Mouse (Mus musculus): ENCODE data around the gene Nos3. TPM values are rescaled to one million over a fixed set of nuclear protein-coding genes. Genes with fewer than 3 reads are reported as not detected.

Gene Nos3
- polyA plus RNA-seq, 1 experiment = 0.02 TPM

DNA sequence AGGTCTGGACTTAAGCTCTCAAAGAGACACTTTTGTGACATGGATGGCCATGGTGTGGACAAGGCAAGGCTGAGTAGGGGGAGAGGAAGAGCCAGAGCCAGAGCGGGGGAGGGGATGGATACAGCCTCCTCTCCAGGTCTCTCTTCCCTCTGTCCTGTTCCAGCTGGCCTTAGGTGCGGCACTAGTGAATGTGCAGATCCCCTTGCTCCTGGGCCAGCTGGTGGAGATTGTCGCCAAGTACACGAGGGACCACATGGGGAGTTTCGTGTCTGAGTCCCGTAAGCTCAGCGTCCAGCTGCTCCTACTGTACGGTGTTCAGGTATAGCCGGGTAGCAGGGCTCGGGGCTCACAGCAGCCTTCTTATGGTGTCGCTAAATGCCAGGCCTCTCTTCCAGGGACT lies 35.8 kb downstream of the Nos3 start:
- H3K4me1 ChIP-seq (ENCODE audit: control insufficient read depth) = peaks cover 18% of the 10 kb centered on the region
- no peak for TF ChIP-seq GATA1 (IDR thresholded peaks at IDR 0.05; ENCODE audit: low read length)
- no peak for TF ChIP-seq TAL1 (IDR thresholded peaks at IDR 0.05; ENCODE audit: low read length)
- peaks cover 51% of the 10 kb centered on the region for H3K36me3 ChIP-seq (ENCODE audit: control insufficient read depth)
- no peak overlapping the region for H3K4me3 ChIP-seq (replicated peaks)
- H3K27me3 ChIP-seq (ENCODE audit: control insufficient read depth) = no peaks in the 10 kb centered on the region
- no peaks in the 10 kb centered on the region for H3K9me3 ChIP-seq (ENCODE audit: control insufficient read depth, low read length)

GRCm38 (mm10) chr5:24400911-24401605 lies 36.4 kb downstream of the Nos3 start:
- TF ChIP-seq GATA1 (IDR thresholded peaks at IDR 0.05; ENCODE audit: low read length) = no peak
- TF ChIP-seq TAL1 (IDR thresholded peaks at IDR 0.05; ENCODE audit: low read length) = no peak
- no peak overlapping the region for H3K4me3 ChIP-seq (replicated peaks)
- no peaks in the 10 kb centered on the region for H3K27me3 ChIP-seq (ENCODE audit: control insufficient read depth)
- peaks cover 22% of the 10 kb centered on the region for H3K4me1 ChIP-seq (ENCODE audit: control insufficient read depth)
- no peaks in the 10 kb centered on the region for H3K9me3 ChIP-seq (ENCODE audit: control insufficient read depth, low read length)
- H3K36me3 ChIP-seq (ENCODE audit: control insufficient read depth) = peaks cover 58% of the 10 kb centered on the region

DNA sequence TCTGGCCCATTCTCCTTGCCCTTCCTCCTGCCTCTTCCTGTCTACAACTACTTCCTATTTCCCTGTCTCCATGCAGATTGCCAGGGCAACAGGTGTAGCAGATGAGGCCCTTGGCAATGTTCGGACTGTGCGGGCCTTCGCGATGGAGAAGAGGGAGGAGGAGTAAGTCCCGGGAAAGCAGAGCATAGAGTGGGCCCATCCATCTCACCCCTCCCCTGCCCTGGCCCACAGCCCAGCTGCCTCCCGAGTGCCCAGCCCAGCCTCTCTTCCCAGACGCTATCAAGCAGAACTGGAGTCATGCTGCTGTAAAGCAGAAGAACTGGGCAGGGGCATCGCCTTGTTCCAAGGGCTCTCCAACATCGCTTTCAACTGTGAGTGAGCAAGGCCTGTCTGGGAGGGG lies 37.4 kb downstream of the Nos3 start:
- Histone ChIP-seq H3K4me3 (replicated peaks) (no peak overlapping the region), H3K4me1 (ENCODE audit: control insufficient read depth) (peaks cover 21% of the 10 kb centered on the region), H3K27me3 (ENCODE audit: control insufficient read depth) (no peaks in the 10 kb centered on the region), H3K9me3 (ENCODE audit: control insufficient read depth, low read length) (no peaks in the 10 kb centered on the region), H3K36me3 (ENCODE audit: control insufficient read depth) (peaks cover 67% of the 10 kb centered on the region)
- TF ChIP-seq TAL1 (IDR thresholded peaks at IDR 0.05; ENCODE audit: low read length) (no peak), GATA1 (IDR thresholded peaks at IDR 0.05; ENCODE audit: low read length) (no peak)

- H3K4me1 ChIP-seq (ENCODE audit: control insufficient read depth) = peaks cover 20% of the 10 kb centered on the region
- H3K27me3 ChIP-seq (ENCODE audit: control insufficient read depth) = no peaks in the 10 kb centered on the region
- H3K4me3 ChIP-seq (replicated peaks) = no peak overlapping the region
- no peaks in the 10 kb centered on the region for H3K9me3 ChIP-seq (ENCODE audit: control insufficient read depth, low read length)
- TF ChIP-seq GATA1 (IDR thresholded peaks at IDR 0.05; ENCODE audit: low read length) = no peak
- no peak for TF ChIP-seq TAL1 (IDR thresholded peaks at IDR 0.05; ENCODE audit: low read length)
- H3K36me3 ChIP-seq (ENCODE audit: control insufficient read depth) = peaks cover 81% of the 10 kb centered on the region
These were observed 40.2 kb downstream of the Nos3 start for GRCm38 (mm10) chr5:24404594-24405360.

DNA sequence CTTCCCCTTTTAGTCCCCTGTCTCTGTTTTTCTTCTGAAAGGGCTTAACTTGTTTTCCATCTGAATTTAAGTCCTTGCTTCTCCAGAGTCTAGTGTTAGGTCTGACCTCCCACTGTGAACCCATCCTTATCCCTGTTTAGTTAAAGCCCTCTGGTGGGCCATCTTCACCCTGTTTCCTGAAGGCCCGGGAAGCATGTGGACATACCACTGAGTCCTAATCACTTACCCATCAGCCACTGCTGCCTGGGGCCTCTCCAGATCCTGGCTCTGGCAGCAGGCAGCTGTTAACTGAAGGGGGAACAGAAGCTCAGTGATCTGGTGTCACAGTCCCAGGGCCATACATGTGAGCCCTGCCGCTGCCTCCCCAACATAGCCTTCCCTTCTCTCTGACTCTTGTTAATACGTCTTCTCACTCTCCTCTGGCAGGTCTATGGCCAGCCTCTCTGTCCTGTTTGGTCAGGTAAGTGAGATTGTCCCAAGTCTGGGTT lies 40.8 kb downstream of the Nos3 start:
- TF ChIP-seq TAL1 (IDR thresholded peaks at IDR 0.05; ENCODE audit: low read length) = no peak
- TF ChIP-seq GATA1 (IDR thresholded peaks at IDR 0.05; ENCODE audit: low read length) = no peak
- no peak overlapping the region for H3K4me3 ChIP-seq (replicated peaks)
- H3K4me1 ChIP-seq (ENCODE audit: control insufficient read depth) = peaks cover 18% of the 10 kb centered on the region
- H3K36me3 ChIP-seq (ENCODE audit: control insufficient read depth) = peaks cover 75% of the 10 kb centered on the region
- H3K9me3 ChIP-seq (ENCODE audit: control insufficient read depth, low read length) = no peaks in the 10 kb centered on the region
- H3K27me3 ChIP-seq (ENCODE audit: control insufficient read depth) = no peaks in the 10 kb centered on the region

DNA sequence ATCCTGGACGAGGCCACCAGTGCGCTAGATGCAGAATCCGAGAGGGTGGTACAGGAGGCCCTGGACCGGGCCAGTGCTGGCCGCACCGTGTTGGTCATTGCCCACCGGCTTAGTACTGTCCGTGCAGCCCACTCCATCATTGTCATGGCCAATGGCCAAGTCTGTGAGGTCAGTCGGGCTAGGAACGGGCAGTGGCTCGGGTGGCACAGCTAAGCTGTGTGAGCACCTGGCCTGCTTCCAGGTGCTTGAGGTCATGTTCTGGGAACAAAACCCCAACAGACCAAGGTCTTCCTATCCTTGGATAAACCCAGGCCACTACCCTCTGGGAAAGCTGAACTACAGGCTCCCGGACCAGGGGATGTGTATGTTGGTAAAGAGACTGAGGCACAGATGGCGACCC lies 44.0 kb downstream of the Nos3 start:
- Histone ChIP-seq H3K27me3 (ENCODE audit: control insufficient read depth) (peaks cover 4% of the 10 kb centered on the region), H3K4me3 (replicated peaks) (no peak overlapping the region), H3K4me1 (ENCODE audit: control insufficient read depth) (peaks cover 18% of the 10 kb centered on the region), H3K36me3 (ENCODE audit: control insufficient read depth) (peaks cover 43% of the 10 kb centered on the region), H3K9me3 (ENCODE audit: control insufficient read depth, low read length) (no peaks in the 10 kb centered on the region)
- TF ChIP-seq GATA1 (IDR thresholded peaks at IDR 0.05; ENCODE audit: low read length) (no peak), TAL1 (IDR thresholded peaks at IDR 0.05; ENCODE audit: low read length) (no peak)

- TF ChIP-seq GATA1 (IDR thresholded peaks at IDR 0.05; ENCODE audit: low read length) = no peak
- TF ChIP-seq TAL1 (IDR thresholded peaks at IDR 0.05; ENCODE audit: low read length) = no peak
- no peak overlapping the region for H3K4me3 ChIP-seq (replicated peaks)
- H3K4me1 ChIP-seq (ENCODE audit: control insufficient read depth) = peaks cover 12% of the 10 kb centered on the region
- no peaks in the 10 kb centered on the region for H3K9me3 ChIP-seq (ENCODE audit: control insufficient read depth, low read length)
- peaks cover 36% of the 10 kb centered on the region for H3K36me3 ChIP-seq (ENCODE audit: control insufficient read depth)
- H3K27me3 ChIP-seq (ENCODE audit: control insufficient read depth) = peaks cover 11% of the 10 kb centered on the region
These were observed 44.9 kb downstream of the Nos3 start for GRCm38 (mm10) chr5:24409466-24409865.

- no peak overlapping the region for H3K4me3 ChIP-seq (replicated peaks)
- TF ChIP-seq TAL1 (IDR thresholded peaks at IDR 0.05; ENCODE audit: low read length) (no peak), GATA1 (IDR thresholded peaks at IDR 0.05; ENCODE audit: low read length) (no peak)
- H3K27me3 ChIP-seq (ENCODE audit: control insufficient read depth) = peaks cover 16% of the 10 kb centered on the region
- H3K9me3 ChIP-seq (ENCODE audit: control insufficient read depth, low read length) = no peaks in the 10 kb centered on the region
- peaks cover 14% of the 10 kb centered on the region for H3K36me3 ChIP-seq (ENCODE audit: control insufficient read depth)
- H3K4me1 ChIP-seq (ENCODE audit: control insufficient read depth) = peaks cover 3% of the 10 kb centered on the region
These were observed 47.5 kb downstream of the Nos3 start for GRCm38 (mm10) chr5:24412063-24412462.

DNA sequence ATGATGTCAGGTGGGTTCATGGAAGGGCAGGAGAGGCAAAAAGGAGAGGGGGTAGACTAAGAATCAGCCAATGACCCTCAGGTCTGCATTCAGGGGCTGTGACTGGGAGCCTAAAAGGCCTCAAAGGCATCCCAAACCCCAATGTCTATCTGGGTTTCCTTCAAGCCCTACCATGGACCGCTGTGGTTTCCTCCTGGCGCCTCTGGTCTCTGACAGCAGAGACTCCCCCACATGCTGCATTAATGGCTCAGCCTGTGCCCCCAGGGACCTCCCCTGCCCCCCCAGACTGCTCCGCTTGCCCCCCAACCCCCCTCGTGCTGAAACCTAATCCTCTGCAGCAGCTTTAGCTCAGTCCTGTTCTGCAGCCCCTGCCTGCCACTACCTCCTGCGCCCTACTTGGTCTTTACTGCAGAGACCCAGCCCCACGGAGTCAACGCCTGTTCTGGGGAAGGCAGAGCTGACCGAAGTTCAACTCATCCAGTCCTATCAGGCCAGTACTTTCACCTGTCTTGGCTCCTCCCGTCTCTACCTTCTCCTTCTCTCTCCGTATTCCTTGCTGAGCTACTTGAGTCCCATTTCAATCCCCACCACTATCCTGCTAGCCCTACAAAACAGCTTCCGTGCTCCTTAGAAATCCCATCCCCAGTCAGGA lies 48.6 kb downstream of the Nos3 start, which contains the start of gene Asic3:
TSS of gene Asic3 (plus strand) at position 351 of the 652 bp plus-strand sequence.
- Histone ChIP-seq H3K4me3 (replicated peaks) (no peak within 1 kb of the TSS), H3K4me1 (ENCODE audit: control insufficient read depth) (peaks cover 3% of the 10 kb centered on the region), H3K9me3 (ENCODE audit: control insufficient read depth, low read length) (no peaks in the 10 kb centered on the region), H3K36me3 (ENCODE audit: control insufficient read depth) (peaks cover 8% of the 10 kb centered on the region), H3K27me3 (ENCODE audit: control insufficient read depth) (peaks cover 16% of the 10 kb centered on the region)
- no peak for TF ChIP-seq GATA1 (IDR thresholded peaks at IDR 0.05; ENCODE audit: low read length)
- TF ChIP-seq TAL1 (IDR thresholded peaks at IDR 0.05; ENCODE audit: low read length) = no peak

All from erythroblast, embryonic 14.5 days (primary cell).